Mouse (Mus musculus): ENCODE results near the gene Pde11a. TPM values are rescaled to one million over a fixed set of nuclear protein-coding genes. Genes with fewer than 3 reads are reported as not detected.
A peak's percentile ranks its signal among the peaks of the same experiment; 100 is the strongest.

The Pde11a gene
- total RNA-seq, 2 experiments from 2014 or later = 0.17 TPM; not detected in 1

- DNase-seq (ENCODE audit: low spot score in 2 of 2) = no peak
Measured at GRCm38 (mm10) chr2:75963211-75963840, 375.2 kb downstream of the Pde11a start.

GRCm38 (mm10) chr2:75960366-75961330, 377.9 kb downstream of the Pde11a start:
- DNase-seq (ENCODE audit: low spot score in 2 of 2) = peak; percentile 37 to 60

GRCm38 (mm10) chr2:75959850-75960365, 378.7 kb downstream of the Pde11a start:
- DNase-seq (ENCODE audit: low spot score in 2 of 2) = no peak

GRCm38 (mm10) chr2:75959183-75959849, 379.3 kb downstream of the Pde11a start:
- DNase-seq (ENCODE audit: low spot score in 2 of 2) = peak in 1 of 2 experiments; percentile 36

- DNase-seq (ENCODE audit: low spot score in 2 of 2) = no peak
Measured at GRCm38 (mm10) chr2:75955709-75956108, 382.9 kb downstream of the Pde11a start.

- DNase-seq (ENCODE audit: low spot score in 2 of 2) = no peak
Measured at GRCm38 (mm10) chr2:75953320-75953719, 385.3 kb downstream of the Pde11a start.

GRCm38 (mm10) chr2:75950685-75951084, 387.9 kb downstream of the Pde11a start:
- DNase-seq (ENCODE audit: low spot score in 2 of 2) = no peak

Small RNA genes within 50 kb of the gene (microRNA-seq; reads per million reads assigned to microRNA genes)
- 0 reads per million in 2 experiments for gene Gm44337 (ENCODE audit: borderline number of aligned reads in 2 of 2)

Other genes starting within 250 kb of the Pde11a start
- gene Cyct, start 21.7 kb upstream of the Pde11a start, total RNA-seq (2021) = not detected
- gene Rbm45, start 31.2 kb upstream of the Pde11a start, total RNA-seq (2021) = 10 to 100 TPM; 31.2 to 39.7 TPM
- 10 to 100 TPM; 23.6 to 34.9 TPM for gene Osbpl6, start 67.7 kb upstream of the Pde11a start, total RNA-seq (2021)

Data from adrenal gland, adult 18-20 months (tissue).